Mouse (Mus musculus) cerebellum, adult 2 months (tissue): ENCODE measurements around the gene Otogl.

Experiments used
- CTCF ChIP-seq: fragments of 200-500 bp; IDR thresholded peaks from 2 replicates; pipeline ENCODE4 v1.5.1; 2011; ENCODE audit warnings: low read depth, mild to moderate bottlenecking, control low read depth, low read length, moderate library complexity, borderline replicate concordance; ENCODE audit not compliant: insufficient read depth
- POLR2A ChIP-seq: fragments of 200-500 bp; IDR thresholded peaks from 2 replicates; pipeline ENCODE4 v1.6.1; 2011; ENCODE audit warnings: low read length, control low read depth, borderline replicate concordance; ENCODE audit not compliant: insufficient read depth

- TF ChIP-seq CTCF (no peak), POLR2A (no peak)
Measured at GRCm38 (mm10) chr10:107779548-107779947, 132.4 kb downstream of the Otogl start.
